Mouse (Mus musculus): ENCODE data around the gene Arl3. TPM values are rescaled to one million over a fixed set of nuclear protein-coding genes. Genes with fewer than 3 reads are reported as not detected.
A peak's percentile ranks its signal among the peaks of the same experiment; 100 is the strongest.

Arl3 gene
- polyA plus RNA-seq, 1 experiment, result 103 TPM

DNA sequence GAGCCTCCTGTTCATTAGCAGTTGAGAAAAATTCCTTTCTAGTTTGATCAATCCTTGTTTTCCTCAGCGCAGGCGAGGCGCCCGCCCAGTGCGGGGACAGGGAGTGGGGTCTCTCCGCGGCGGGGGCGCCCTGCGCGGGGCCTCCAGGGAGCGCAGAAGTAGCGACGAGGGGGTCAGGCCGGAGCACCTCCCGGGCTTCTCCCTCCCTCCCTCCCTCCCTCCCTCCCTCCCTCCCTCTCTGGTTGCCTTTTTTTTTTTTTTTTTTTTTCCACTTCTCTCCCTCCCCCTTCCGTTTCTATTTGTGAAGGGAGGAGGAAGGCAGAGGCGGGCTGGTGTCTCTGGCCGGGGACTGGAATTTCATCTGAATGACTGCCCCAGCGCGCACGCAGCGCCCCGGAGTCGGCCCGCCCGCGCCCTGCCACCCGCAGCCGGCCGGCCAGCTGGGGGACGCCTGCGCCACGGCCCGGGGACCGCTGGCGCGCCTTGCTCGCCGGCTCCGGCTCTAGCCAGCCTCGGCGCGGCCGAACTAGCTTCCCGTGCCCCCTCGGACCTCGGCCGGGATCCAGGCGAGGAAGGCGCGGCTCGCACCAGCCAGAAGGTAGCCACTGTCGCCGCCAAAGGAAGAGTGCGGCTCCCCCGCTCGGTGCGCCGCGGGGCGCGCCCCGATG, 71.5 kb downstream of the Arl3 start, which contains the start of gene Trim8:
TSS of gene Trim8 (plus strand) at position 302 of the 668 bp plus-strand sequence.
- peak; percentile 89 for DNase-seq (ENCODE audit: low spot score)

DNA sequence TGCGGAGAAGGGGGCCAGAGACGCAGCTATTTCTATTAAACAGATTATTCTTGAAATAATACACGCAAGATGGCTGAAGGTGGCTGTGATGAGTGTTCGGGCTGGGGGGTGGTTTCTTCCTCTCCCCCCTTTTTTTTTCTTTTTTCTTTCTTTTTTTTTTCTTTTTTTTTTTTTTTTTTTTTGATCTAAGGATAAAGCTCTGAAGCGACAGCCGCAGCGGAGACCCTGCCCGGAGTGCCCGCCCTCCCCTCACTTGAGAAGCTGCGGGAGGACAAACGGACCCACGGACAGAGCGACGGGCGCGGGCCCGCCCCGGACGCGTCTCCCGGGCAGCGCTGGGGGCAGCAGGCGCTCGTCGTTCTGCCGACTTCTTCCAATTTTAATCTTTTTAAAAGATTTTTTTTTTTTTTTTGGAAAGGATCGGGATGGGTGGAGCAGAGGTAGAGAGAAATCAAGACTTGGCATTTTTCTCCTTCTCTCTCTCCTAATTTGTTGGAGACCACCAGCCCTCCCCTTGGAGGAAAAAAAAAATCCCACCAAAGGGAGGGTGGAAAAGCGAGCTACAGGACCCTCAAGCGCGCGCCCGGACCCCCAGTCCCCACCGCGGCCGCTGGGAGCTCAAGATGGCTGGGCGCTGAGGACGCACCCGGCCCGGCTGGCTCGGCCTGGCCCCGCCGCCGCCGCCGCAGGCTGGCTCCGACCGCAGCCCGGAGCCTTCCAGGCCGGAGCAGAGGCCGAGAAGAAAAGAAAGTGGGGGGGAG, 72.2 kb downstream of the Arl3 start:
- DNase-seq (ENCODE audit: low spot score), result no peak

DNA sequence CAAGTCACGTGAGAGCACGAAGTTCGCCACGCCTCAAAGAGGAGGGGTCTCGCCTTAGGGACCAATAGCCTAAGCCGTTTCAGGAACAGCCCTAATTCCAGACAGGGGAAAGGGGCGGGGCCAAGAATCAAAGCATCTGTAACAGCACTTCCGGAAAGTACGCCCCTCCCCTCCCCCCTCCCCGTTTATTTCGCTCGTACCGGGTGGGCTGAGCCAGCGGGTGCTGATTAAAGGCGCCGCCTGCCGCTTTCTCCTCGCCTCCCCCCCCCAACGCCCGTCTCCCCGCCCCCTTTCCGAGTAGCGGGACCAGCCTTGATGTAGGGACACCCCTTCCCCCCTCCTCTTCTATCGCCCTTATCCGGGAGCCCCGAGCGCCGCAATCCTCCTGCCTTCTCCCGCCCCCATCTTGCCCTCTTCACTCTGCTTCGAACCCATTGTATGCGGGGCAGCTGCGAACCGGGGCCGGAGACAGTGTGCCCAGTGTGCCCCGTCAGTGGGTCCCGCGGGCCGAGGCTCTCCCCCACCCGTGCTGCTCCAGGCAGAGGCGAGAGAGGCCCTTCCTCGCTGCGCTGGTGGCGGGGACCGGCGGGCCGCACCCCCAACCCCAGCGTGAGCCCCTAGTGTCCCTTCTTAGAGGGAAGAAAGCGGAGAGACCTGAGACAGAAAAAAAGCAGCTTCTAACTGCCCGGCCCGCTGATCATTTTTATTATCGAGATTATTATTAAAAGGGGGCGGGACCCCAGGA, 73.0 kb downstream of the Arl3 start:
- DNase-seq (ENCODE audit: low spot score), result peak; percentile 74

DNA sequence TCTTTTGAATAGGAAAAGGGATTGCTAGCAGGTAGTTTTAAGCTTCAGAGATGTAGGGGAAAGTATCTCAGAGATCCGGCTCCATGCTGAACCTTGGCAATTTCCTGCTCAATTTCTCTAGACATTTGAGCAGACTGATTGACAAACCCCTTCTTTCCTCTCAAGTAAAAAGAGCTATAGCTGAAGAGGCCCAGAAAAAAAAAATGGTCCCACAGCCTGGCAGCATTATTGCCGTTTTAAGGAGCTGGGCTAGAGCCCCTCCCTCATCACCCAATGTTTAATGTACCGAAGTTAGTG, 73.5 kb downstream of the Arl3 start:
- no peak for DNase-seq (ENCODE audit: low spot score)

DNA sequence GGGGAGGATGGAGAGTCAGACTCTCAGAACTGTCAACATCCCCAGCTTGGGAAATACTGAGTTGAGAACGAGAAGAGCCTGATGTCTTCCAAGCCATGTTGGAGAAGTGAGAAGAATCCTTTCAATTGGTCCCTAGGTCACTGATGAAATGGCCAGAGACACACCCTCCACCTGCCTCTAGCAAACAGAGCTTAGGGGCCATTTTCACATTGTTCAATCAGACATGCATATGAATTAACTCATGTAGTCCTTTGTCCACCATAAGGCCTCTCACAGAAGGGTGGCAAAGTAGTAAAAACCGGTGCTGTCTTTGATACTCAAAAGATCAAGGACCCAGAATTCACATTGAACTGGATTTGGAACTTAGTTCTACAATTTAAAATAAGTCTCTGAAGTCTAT, 75.8 kb downstream of the Arl3 start:
- no peak for DNase-seq (ENCODE audit: low spot score)

DNA sequence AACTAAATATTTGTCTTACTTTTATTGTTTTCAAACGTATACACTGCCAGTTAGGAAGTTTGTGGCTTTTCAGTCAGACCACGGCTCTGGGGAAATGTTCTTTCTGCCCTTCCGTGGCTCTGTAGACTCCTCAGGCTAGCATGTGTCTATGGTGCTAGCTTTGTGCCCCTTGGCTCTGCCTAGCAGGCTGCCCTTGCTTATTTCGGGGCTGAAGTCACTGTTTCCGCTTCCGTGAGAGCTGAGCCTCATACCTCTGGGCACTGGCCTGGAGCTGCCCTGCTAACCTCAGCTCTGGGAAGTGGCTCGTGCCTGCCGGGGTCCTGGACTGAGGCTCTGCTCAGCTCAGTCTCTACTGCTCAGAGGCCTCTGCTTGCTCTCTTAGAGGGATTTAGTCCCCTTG, 77.9 kb downstream of the Arl3 start:
- no peak for DNase-seq (ENCODE audit: low spot score)

DNA sequence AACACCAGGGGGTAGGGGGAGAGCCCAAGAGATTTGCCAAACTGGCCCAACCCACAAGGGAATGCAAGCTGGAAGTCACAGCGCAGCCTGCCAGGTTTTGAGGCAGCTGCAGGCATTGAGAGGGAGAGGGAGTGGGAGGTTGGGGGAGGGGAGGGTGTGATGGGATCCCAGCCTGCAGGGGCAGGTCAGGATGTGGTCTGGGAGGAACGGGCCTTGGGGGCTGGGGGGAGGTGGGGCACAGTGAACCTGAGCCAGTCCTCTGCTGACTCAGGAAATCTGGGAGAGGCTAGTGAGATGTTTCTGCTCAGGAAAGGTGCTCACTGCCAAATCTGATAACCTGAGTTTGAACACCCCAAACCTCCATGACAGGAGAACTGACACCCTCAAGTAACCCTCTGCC, 82.4 kb downstream of the Arl3 start:
- DNase-seq (ENCODE audit: low spot score), result no peak

DNA sequence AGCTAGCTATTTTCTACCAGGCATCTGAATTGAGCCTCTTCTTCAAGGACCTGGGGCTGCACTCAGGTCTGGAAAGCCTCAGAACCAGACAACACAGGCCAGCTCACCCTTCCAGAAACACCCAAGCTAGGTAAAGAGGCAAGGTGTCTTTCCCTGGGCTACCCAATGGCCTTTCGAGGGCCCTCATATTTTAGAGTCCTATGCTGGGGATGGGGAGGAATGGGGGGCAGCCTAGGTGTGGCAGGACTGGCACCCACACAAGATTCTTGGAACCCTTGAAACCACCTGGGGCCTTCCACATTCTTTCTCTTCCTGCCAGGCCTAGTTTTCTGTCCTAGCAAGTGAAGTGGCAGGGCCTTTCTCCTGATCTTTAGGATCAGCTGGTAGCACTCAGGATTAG, 83.5 kb downstream of the Arl3 start:
- no peak for DNase-seq (ENCODE audit: low spot score)

DNA sequence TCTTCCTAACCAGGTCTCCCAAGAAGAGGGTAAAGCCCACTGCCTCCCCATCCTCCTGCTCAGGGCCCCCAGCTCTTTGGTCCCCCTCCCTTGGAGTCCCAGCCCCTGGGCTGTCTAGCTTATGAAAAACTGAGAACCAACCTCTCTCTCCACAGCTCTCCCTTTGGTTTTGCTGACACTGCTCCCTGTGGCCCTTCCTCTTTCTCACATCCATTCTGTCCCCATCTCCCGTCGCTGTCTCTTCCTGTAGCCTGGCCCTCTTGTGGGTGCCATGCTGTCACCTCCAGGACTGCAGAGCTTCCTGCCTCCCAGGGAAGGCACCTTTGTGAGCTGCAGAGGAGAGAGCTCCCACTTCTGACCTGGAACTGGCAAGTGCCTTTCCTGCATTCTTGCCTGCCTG, 86.3 kb downstream of the Arl3 start:
- DNase-seq (ENCODE audit: low spot score), result no peak

DNA sequence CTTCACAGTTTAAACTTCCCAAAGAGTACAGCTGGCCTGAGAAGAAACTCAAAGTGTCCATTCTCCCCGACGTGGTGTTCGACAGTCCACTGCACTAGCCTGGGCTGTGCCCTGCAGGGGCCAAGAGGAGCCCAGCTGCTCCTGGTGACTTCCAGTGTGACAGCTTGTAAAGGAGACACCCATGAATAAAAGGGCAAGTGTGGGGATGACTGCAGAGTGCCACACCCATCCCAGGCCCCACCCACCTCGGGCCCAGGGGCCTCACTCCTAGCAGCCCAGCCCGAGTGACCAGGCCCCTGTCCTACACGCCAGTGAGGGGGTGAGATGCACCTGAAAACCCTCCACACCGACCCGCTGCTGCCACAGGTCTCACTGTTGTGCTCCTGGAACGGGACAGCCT, 87.2 kb downstream of the Arl3 start:
- no peak for DNase-seq (ENCODE audit: low spot score)

DNA sequence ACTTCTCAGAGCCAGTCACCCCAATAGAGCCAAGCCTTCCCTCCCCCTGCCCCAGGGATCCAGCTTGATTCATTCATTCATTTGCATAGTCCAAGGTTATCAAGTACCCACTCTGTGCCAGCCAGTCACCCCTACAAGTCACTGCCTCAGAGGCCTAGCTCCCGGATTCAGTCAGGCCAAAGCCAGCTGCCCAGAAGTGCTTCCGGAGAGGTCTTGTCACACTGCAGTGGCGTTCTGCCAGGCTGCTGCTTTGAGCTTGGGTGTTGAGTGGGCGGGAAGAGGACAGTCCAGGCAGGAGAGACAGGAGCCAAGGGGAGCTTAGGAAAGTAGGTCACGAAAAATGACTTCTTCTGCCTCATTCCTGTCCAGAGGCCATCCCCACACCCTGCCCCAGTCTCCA, 88.5 kb downstream of the Arl3 start:
- no peak for DNase-seq (ENCODE audit: low spot score)

DNA sequence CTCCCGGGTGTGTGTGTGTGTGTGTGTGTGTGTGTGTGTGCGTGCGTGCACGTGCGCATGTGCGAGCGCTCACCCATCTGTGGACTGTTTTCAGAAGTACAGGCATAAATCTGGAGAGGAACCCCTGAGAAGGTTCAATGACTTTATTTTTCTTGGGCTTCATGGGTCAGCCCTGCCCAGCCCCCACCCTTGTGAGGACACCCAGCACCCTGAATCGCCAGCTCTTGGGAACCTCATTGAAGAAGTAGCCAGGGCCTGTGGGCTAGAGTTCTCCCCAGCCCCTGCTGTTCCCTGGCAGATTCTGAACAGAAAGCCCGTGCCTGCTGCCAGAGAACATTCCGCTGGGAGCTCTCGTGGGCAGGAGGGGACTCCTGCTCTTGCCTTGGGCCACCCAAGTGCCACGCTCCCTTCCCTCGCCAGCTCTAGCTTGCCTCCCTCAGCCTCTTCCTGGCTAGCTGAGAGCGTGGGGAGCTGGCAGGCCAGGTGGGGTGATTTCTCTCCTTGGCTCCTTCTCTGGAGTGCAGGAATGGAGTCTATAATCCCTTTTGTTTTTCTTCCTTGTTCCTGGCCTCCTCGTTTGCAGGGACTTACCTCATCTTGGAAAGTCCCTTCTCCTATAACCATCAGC, 89.2 kb downstream of the Arl3 start:
- no peak for DNase-seq (ENCODE audit: low spot score)

DNA sequence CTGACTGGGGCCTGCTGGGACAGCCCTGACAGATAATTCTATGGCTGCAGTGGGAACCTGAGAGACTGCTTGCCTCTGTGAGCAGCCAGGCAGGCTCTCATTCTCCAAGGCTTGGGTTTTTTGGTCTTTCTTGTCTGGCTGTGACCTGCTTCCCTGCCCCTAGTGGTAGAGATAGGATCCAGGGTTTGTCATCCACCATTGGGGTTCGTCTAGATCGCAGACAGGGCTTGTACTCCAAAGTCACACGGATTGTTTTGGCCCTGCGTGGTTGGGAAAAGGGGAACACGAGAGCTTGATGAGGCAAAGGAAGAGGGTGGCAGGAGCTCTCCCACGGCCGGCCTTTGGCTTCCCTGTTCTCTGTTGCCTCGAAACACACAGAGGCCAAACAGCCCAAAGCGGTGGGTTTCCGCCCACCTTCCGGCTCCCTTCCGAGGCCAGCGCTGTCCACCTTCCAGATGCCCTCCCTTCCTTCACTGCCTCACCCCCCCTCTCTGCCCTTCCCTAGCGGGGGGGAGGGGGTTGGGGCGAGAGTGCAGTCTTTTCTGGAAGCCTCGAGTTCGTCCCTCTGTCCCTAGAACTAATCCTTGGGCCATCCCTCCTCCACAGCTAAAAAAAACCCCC, 90.0 kb downstream of the Arl3 start:
- no peak for DNase-seq (ENCODE audit: low spot score)

DNA sequence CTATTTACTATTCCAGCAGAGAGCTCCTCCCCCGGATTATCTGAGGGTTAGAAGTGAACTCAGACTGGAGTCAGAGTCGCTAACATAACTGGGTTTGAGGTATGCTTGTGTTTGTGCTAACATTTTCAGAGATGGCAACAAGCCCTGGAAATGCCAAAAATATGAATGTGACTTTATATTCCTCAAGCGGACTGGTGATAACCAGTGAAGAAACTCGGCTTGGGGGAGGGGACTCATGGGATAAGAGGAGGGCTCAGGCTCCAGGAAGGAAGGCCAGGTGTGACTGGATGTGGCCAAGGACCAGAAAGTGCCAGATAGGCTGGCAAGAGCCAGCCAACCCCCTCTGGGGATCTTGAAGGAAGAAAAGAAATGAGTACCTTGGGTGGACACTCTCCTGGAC, 91.2 kb downstream of the Arl3 start:
- DNase-seq (ENCODE audit: low spot score), result no peak

DNA sequence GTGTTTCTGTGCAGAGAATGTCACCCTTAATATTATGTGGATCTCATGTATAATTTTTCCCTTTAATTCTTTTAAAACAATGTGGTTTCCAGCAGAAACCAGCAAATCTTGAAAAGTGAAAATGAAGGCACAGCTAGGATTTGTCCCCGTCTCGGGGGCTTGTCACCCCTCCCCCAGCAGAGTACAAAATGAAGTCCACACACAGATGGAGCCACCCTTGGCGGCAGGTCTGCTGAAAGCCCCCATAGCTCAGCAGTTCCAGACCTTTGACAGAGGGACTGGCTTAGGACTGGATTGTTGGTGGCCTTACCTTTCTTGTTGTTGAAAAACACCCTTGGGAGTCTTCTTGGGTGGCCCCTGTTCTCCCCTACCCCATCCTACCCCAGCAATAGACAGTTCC, 91.6 kb downstream of the Arl3 start:
- no peak for DNase-seq (ENCODE audit: low spot score)

Other genes with a start within 250 kb of the Arl3 start
- 156 and 191 TPM in 2 replicates for gene Psd, start 246.0 kb downstream of the Arl3 start, polyA plus RNA-seq (2012; rRNA removed)
- gene Fbxl15, start 245.0 kb downstream of the Arl3 start, polyA plus RNA-seq (2012; rRNA removed), result 11.0 and 11.7 TPM in 2 replicates
- gene Cuedc2, start 234.5 kb downstream of the Arl3 start, polyA plus RNA-seq (2012; rRNA removed), result 114 and 120 TPM in 2 replicates
- 4.8 and 5.2 TPM in 2 replicates for gene Mfsd13a, start 232.1 kb downstream of the Arl3 start, polyA plus RNA-seq (2012; rRNA removed)
- 2.4 and 3.0 TPM in 2 replicates for gene 2310034G01Rik, start 222.9 kb downstream of the Arl3 start, polyA plus RNA-seq (2012; rRNA removed)
- 99.3 and 101 TPM in 2 replicates for gene Actr1a, start 177.4 kb downstream of the Arl3 start, polyA plus RNA-seq (2012; rRNA removed)
- 15.5 and 19.7 TPM in 2 replicates for gene Sufu, start 176.3 kb downstream of the Arl3 start, polyA plus RNA-seq (2012; rRNA removed)
- 17.2 and 25.2 TPM in 2 replicates for gene Trim8, start 71.5 kb downstream of the Arl3 start, polyA plus RNA-seq (2012; rRNA removed)
- gene Sfxn2, start 167 bp upstream of the Arl3 start, polyA plus RNA-seq (2012; rRNA removed), result 5.8 and 7.5 TPM in 2 replicates
- gene Wbp1l, start 25.9 kb upstream of the Arl3 start, polyA plus RNA-seq (2012; rRNA removed), result 60.0 and 70.2 TPM in 2 replicates
- gene Cyp17a1, start 100.0 kb upstream of the Arl3 start, polyA plus RNA-seq (2012; rRNA removed), result not detected in 2 replicates
- gene Borcs7, start 116.7 kb upstream of the Arl3 start, polyA plus RNA-seq (2012; rRNA removed), result 11.8 and 12.8 TPM in 2 replicates
- gene As3mt, start 134.3 kb upstream of the Arl3 start, polyA plus RNA-seq (2012; rRNA removed), result 21.9 and 25.0 TPM in 2 replicates
- 11.6 and 11.9 TPM in 2 replicates for gene Cnnm2, start 188.4 kb upstream of the Arl3 start, polyA plus RNA-seq (2012; rRNA removed)

Data from urinary bladder, adult 2 months (tissue).